Mouse (Mus musculus) left cerebral cortex, adult 11 months (tissue): Measurements from ENCODE around the gene Garnl3.
A peak's percentile ranks its signal among the peaks of the same experiment; 100 is the strongest.

Source experiments
- DNase-seq: peaks from one replicate; pipeline ENCODE4 v3.0.0; 2022; ENCODE audit warnings: low spot score

The Garnl3 gene

DNA sequence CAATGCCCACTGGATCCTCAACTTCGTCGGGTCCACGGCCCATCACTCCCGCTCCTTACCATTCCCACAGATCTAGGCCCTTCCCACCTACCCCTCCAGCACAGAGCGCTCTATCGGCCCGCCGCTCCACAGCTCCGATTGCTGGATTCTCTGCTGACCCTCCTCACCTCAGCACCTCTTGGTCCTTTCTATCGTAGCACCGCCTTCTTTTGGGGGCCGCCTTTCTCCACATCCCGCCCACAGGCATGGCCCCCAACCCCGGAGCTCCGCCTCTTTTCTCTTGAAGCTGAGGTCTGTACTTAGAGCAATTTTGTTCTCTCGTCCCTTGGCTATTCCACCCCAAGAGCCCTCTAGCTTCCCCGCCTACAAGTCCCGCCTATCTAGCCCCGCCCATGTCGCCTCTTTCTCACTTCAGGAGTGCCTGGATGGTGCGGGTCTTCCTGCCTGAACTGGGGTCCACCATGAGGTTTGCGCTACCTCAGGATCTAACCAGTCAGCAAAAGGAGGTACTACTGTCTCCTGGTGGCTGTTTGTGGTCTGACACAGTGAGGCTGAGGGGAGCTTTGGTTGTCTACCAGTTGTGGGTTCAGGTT is at the start of gene Garnl3:
Gene Garnl3, minus strand, starts transcription at position 155 of the 593 bp plus-strand sequence.
- peak; percentile 66 for DNase-seq

DNA sequence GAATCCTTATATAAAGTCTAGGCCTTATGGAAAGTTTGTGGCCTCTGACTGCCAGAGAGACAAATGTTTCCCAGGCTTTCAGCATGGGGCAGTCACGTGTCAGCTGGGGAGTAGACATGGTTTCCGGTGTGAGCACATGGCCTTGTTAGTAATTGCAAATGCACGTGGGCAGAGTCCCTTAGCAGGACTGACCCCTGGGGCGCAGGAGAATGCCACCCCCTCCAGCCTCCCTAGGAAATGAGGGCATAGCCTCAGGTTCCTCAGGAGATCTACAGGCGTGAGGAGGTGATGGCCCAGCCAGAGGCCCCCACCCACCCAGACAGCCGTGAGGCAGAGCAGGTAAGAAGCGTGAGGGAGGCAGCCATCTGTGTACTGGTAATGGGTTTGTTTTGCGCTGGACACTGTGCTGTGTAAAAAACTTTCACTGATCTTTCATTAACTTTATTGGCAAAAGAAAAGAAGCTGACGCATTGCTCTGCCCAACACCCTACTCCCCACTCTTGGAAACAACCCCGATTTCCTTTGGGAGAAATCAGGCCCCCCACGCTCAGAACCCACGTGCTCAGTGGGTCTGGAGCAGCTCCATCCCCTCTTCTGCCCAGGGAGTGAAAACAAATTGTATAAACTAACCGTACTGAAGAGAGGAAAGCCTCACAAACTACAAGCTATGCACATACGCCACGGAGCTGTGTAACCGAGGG is 48.6 kb upstream of the Garnl3 start:
- no peak for DNase-seq

DNA sequence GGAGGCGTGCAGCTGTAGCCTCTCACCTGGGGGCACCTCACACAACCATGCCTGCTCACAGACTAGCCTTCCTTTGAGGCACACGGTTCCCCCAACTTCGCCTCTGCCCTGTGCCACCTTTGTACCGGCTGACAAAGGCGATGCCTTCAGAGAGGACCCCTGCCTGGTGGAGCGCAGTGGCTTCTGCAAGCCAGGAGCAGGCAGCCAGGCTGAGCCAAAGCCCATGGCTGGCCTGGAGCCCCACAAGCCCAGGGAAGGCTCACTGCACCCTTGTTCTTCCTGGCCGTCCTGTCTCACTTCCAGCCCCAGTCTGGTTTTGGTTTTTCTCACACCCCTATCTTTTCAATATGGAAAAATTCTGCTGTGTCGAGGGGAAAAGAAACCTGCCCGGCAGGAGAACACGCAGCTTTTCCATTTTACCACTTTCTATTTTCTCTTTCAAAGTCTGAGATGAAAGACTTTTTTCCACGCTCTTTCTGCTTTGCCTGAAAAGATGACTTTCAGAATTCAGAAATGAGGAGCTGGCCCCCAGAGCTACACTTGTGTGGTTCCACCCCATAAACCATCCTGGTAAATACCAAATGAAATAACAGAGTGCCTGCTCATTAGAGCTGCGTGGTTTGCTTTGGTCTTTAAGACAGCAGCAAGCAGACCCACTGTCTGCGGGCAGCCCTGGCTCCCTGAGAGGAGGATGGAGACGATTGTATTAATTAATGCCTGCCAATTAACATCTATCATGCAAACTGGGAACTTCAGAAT is 47.9 kb upstream of the Garnl3 start:
- no peak for DNase-seq

DNA sequence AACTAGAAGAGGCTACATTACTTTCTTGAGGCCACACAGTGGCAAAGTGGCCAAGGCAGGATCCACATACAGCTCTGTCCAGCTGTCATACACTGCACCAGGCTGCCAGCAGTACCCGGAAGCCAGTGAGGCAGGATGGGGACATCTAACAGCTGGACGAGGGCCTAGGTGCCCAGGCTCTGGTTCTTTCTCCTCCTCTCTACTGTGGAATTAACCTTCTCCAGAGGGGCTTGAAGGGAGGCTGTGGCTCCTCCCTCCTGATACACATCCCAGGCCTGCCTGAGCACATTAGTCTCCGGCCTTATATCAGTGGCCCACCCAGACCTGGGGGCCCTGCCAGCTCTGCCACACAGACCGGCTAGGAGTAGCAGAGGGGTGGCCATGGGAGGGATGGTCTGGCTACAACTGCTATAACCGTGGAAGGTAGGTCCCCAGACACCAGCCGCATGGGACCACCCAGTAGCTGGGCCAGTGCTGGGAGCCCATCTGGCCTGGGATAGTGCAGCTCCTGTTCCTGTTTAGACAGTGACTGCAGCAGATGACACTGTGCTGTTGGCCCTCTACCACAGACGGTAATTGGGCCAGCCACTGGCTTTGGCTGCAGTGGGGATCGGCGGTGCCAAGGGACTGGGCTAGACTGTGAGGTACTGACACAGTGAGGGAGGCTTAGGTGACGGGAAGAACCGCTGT is 46.9 kb upstream of the Garnl3 start:
- DNase-seq: no peak

DNA sequence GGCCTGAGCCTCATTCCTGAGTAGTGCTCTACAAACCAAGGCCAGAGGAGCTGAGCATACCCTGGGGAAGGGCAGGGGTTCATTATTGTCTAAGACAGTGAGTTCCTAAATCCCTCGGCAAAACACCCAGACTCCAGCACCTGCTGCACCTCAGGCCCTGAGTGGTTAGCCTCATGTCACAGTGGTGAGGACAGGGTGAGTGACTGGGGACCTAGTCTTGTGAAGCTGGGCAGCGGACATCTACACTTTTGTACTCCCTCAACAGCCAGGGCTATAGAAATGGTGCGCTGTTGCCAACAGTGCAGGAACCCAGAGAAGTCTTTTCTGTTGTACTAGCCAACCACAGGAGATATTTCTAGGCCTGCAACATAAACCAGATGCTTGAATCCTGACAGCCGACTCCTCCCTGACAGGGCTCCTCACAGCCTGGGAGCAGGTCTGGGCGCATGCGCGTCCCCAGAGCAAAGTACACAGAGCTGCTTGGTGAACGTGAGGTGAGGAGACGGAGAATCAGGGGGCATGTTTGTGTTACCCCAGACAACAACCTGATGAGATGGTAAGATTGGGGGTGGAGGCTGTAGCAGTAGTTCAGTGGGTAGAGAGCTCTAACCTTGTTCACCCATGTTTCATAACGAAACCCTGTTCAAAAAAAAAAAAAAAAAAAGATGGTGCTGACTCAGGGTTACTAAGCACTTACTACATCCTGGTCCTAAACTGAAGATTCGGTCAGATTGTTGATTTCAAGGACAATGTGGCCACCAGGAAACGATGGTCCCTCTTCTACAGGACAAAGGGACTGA is 46.2 kb upstream of the Garnl3 start:
- no peak for DNase-seq

DNA sequence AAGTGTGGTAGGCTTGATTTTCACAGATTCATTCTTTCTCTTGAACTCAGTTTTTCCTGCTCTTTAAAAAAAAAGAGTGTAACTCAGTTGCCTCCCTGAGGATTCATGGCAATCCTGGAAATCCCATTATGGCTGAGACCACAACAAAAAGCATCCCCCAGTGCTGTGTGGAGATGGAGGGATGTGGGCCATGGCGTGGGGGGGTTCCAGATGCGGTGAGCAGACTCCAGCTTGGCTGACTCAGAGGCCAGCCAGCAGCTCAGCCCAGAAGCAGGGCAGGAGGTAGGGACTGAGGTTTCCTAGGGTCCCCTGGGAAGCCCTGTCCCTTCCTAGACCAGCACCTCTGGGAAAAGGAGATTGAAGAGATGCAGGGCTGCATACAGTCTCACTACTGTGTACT is 45.5 kb upstream of the Garnl3 start:
- no peak for DNase-seq

DNA sequence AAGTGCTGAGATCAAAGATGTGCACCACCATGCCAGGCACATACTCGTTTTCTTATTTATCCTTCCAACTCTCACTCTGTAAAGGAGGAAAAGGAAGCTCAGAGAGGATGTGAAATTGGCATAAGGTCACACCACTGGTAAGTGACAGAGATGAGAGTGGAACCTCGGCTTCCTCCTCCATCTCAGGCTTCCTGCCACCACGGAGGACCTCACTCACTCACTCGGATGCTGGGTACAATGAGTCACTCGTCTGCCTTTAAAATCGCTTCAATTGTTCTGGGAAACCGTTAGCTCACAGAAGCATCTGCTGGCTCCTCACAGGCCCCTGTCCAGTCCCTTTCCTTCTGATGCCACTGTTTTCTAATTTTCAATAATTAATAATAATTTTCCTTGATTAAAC is 45.1 kb upstream of the Garnl3 start:
- no peak for DNase-seq

DNA sequence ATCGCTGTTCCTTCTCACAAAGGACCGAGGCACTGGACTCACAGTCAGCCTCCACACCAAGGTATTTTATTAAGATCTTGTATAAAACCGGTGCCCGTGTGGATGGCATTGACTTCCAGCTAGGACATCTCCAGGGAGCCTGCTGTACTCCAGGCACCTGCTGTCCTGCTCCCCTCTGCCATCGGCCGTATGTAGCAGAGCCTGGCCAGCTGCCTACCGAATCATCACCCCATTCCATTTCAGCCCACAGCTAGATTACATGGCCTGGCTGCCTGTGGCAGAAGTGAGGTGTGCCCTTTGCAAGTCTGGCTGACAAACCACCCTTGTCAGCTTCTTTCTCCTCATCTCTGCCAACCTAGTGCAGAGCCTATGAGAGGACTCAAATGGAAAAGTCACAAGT is 42.2 kb upstream of the Garnl3 start:
- no peak for DNase-seq

DNA sequence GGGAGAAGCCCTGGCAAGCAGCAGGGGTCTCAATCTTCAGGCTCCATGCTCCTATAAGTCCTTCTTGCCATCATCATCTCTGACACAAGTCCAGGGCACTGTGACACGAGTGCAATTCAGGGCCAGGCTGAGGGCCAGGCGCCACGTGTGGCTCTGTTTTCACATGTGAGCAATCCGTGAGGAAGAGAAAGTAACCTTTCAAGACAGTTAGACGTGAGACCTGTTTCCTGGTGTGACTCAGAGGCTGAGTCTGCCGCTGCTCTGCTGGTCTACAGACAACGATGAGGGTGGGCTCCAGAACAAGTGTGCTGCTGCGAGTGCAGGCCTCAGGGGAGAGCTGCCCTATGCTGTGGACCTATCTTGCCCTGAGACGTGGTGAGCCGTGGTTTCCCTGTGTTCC is 41.7 kb upstream of the Garnl3 start:
- no peak for DNase-seq

DNA sequence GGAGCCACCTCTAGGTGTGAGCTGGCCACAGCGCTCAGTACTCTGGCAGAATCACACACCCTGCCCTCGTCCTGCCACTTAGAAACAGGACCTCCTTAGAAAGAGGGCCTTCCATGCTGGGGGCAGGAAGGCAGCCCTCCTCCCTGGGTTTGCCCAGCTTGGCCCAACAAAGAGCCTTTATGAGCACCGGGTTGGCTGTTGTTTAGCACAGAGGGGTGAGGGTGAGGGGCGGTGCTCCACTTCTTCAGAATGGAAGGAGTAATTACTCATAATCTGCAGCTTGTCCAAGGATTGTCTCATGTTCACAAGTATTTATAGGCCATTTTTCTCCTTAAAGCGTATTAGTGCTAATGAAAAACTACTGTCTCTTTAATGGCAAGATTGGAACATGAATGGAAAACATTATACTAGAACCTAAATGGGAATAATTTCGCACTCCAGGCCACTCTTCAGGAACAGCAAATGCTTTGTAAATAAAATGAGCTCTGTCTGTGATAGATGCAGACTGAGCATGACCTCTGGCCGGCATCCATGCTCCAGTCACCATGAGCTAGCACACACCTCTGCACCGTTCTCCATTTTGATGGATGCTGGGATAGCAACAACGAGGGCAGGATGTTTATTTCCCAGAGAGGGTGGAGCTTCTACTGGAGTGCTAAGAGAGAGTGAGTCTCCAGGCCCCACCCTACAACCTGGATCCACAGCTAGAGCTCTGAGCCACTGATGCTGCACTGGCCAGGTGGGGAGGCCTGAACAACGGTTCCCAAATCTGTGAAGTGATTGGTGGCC is 39.5 kb upstream of the Garnl3 start:
- DNase-seq: no peak

DNA sequence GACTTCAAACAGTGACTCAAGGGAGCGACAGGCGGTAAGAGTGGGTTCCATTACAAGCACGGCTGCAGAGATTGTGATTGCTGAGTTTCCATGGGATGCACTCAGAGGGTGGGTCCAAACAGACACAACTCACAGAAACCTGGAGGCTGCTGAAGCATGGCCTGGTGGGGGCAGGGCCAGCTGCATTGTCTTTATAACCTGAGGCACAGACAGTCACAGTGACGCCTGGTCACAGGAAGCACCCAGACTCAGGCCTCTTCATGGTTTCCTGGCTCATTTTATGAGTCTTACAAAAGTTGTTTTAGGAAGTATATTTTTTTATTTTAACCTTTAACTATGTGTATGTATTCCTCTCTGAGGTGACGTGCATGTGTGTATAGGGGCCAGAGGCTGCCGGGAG is 38.0 kb upstream of the Garnl3 start:
- DNase-seq: no peak

DNA sequence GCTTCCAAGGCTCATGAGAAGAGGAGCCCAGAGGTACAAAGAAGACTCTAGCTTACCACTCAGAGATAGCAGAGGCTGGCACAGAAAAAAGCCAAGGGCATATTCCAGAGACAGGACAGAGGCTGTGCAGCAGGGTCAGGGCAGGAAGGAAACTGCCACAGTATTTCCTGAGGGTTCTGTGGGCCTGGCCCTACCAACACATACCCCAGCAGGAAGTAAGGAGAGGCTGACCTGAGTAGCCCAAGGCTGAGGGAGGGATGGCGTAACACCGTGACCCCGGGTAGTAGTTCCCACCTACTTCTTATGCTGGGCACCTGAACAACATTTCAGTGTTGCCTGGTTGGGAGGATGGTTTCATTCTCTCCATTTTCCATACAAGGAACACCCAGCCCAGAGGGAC is 35.6 kb upstream of the Garnl3 start:
- DNase-seq: no peak

DNA sequence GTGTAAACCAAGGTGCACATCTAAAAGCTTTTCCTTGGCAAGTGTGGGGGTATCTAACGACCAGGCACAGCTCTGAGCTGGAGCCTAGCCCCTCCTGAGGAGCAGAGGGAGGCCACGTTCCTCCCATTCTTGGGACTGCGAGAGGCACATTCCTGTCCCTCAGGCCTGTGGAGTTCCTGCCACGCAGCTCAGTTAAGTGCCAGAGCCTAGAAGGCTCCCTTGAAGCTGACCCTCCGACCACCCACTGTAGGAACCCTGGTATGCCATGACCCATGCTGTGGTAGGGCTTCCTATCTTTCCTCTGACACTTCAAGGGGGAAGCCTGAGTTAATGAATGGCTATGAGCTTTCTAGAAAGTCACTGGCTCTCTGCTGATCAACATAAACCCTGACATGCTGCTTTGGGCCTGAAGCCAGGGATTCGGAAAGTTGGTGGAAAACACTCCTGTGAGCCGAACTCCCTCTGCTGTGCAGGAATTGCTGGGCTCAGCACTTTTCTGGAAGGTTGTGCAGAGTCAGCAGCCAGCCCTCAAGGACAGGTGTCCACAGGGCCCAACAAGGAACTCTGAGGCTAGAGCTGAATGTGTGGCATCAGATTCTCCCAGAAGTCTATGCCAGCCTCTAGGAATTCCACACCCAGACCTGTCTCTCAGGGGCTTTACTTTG is 34.4 kb upstream of the Garnl3 start:
- DNase-seq: no peak

DNA sequence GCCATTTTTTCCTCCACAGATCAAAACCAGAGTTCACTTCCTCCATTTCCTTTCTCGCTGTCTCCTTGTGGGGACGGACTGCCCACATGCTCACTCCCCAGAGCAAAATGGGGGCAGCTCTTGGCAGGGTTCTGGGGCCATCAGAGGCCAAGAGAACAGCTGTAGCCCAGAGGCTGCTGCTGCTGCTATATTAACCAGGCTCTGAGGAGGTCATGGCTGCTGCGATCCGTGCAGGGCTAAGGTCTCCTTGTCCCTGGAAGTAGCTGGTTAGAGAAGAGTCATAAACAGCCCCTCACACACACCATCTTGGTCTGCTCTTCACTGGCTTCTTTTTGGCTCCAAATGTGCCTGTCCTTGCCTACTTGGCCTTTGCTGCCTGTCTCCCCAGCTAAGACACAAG is 33.8 kb upstream of the Garnl3 start:
- DNase-seq: no peak

DNA sequence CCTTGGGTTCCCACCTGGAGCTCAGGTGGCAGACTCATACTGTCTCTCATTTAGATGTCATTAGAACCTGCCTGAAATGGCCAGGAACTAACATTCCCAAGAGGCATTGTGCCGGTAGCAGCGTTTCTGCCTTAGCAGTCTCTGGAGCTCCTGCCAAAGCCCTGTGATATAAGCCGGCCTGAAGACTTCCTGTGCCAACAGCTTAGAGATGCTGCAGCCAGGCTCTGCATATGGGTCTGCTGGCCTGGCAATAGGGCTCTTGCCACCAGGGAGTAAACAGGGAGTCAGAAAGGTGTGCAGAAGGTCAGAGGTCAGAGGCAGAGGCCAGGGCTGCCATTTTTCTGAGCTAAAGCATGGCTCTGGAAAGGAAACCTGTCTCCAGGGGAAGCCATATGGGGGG is 33.2 kb upstream of the Garnl3 start:
- DNase-seq: no peak

DNA sequence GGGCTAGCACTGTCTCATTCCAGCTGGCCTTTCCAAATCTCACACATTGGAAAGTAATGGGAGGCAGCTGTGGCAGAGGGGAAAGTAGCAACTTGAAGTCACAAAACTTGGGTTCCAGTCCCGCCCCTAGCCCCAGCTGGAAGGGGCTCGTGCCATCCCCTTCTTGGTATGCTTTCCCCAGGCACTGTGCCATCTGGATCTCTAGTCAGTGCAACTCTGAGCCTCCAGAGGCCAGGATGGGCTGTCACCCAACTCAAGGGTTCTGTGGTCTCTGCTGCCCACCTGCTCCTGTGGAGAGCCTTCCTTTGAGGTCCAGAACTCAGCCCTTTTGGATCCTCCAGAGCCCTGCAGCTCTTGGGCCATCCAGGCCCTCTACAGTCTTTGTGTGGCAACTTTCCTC is 30.7 kb upstream of the Garnl3 start:
- no peak for DNase-seq

DNA sequence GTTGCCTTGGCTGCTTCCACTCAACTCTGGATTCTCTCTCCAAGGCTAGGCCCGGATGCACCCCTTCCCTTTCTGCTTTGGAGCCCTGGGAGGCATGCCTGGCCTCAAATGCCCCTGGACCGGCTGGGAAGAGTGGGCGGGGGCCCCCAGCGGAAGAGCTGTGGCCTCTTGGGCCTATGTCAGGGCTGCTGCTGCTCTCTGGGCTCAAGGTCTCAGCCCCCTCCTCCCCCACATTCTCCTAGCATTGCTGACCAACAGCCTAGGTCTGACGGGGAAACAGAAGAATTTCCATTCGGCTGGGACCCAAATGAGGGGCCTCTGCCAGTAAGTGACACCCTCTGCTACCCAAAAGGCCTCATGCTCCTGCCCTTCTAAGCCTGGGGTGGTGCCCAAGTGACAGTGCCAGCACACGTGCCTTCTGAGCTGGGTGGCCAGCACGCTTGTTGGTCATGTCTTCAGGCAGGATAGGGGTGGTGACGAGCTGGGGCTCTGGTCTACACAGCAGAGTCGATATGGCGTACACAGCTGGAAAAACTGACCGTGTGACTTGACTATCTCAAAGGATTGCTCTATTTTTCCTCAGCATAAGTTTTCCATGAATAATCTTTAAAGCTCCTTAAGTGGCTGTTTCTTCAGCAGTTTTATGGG is 29.0 kb upstream of the Garnl3 start:
- DNase-seq: no peak

DNA sequence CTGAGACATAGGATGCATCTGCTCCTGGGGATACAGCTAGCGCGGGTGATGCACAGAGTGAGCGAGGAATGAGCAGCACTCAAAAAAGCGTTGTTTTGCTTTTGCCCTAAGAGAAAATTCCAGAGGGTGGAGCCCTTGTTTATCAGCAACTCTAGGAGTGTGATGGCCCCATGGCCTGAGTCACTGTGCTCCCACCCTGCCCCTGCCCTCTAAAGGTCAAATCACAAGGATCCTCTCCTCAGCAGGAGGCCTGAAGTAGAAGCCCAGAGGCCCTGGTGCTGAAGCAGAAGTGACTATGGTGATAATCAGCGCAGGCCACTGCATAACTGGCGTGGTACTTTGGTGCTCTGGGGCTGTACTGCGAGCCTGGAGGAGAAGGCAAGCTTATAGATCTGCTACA is 28.1 kb upstream of the Garnl3 start:
- DNase-seq: no peak

DNA sequence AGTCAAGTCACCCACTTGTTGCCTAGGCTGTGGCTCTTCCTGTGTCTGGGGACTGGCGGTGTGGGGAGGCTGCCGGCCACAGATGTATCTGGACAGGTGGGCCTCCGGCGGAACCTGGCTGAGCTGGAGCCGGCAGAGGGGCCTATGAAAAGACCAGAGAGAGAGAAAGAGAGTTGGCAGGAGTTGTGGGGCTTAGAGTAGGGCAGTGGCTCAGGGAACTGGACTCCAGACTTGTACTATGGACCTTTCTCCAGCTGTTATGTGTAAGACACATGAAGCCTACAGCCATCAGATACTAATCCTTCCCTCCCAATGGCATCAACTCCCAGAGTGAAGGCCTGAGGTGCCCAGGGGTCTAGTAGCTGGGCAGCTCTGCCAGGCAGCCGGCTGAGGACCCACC is 27.4 kb upstream of the Garnl3 start:
- DNase-seq: no peak

DNA sequence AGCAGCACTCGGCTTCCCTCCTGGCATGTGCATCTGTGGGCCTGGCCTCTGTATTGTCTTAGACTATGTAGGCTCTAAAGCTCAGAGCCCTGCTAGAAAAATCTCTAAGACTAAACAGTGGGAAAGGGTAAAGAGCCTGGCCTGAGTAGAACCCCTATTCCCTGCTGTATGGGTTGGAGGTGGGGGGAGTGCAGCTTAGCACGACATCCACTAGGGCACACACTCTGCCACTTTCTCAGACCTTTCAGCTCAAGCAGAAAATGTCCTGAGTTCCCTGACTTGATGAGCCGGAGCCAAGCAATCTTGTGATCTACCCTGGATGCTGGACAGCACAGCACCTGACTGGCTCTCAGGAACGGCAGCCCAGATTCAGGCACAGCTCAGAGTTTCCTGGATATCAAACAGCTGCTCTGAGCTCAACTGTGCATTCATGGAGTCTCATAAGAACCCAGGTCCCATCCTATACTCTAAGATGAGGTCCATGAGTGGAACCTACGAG is 24.9 kb upstream of the Garnl3 start:
- DNase-seq: no peak
